Mouse (Mus musculus): ENCODE data around the gene Igfals. TPM values are rescaled to one million over a fixed set of nuclear protein-coding genes. Genes with fewer than 3 reads are reported as not detected.

The Igfals gene
- total RNA-seq, 4 experiments from 2014 or later = 0.17 to 0.25 TPM; not detected in 2

GRCm38 (mm10) chr17:24894061-24894994 is 28.5 kb downstream of the Igfals start:
- DNase-seq (ENCODE audit: low spot score in 2 of 2) = no peak

- DNase-seq (ENCODE audit: low spot score in 2 of 2) = peak in 1 of 2 experiments; percentile 75
Observed at GRCm38 (mm10) chr17:24894995-24895547, 29.3 kb downstream of the Igfals start, which contains the start of the genes Eme2 and Mrps34. Eme2 (minus strand) TSS chr17:24895087. Mrps34 (plus strand) TSS chr17:24895116.

- DNase-seq (ENCODE audit: low spot score in 2 of 2) = no peak
Observed at GRCm38 (mm10) chr17:24895571-24896240, 29.9 kb downstream of the Igfals start.

- DNase-seq (ENCODE audit: low spot score in 2 of 2) = peak; percentile 66 to 75
Observed at GRCm38 (mm10) chr17:24896241-24896992, 30.6 kb downstream of the Igfals start, which contains the start of gene Nme3. Nme3 (plus strand) TSS chr17:24896500.

GRCm38 (mm10) chr17:24896993-24897269 is 31.1 kb downstream of the Igfals start:
- DNase-seq (ENCODE audit: low spot score in 2 of 2) = no peak

GRCm38 (mm10) chr17:24897600-24897999 is 31.8 kb downstream of the Igfals start:
- no peak for DNase-seq (ENCODE audit: low spot score in 2 of 2)

- DNase-seq (ENCODE audit: low spot score in 2 of 2) = peak in 1 of 2 experiments; percentile 6
Observed at GRCm38 (mm10) chr17:24898041-24898854, 32.5 kb downstream of the Igfals start.

GRCm38 (mm10) chr17:24899153-24899552 is 33.4 kb downstream of the Igfals start:
- peak in 1 of 2 experiments; percentile 11 for DNase-seq (ENCODE audit: low spot score in 2 of 2)

GRCm38 (mm10) chr17:24900014-24900413 is 34.2 kb downstream of the Igfals start:
- DNase-seq (ENCODE audit: low spot score in 2 of 2) = peak in 1 of 2 experiments; percentile 12

- peak in 1 of 2 experiments; percentile 4 for DNase-seq (ENCODE audit: low spot score in 2 of 2)
Observed at GRCm38 (mm10) chr17:24902124-24902523, 36.3 kb downstream of the Igfals start.

GRCm38 (mm10) chr17:24902671-24903474 is 37.1 kb downstream of the Igfals start:
- peak in 1 of 2 experiments; percentile 13 for DNase-seq (ENCODE audit: low spot score in 2 of 2)

- no peak for DNase-seq (ENCODE audit: low spot score in 2 of 2)
Observed at GRCm38 (mm10) chr17:24903767-24904166, 38.0 kb downstream of the Igfals start.

GRCm38 (mm10) chr17:24907591-24907990 is 41.8 kb downstream of the Igfals start:
- DNase-seq (ENCODE audit: low spot score in 2 of 2) = no peak

- DNase-seq (ENCODE audit: low spot score in 2 of 2) = no peak
Observed at GRCm38 (mm10) chr17:24913984-24914383, 48.2 kb downstream of the Igfals start.

- no peak for DNase-seq (ENCODE audit: low spot score in 2 of 2)
Observed at GRCm38 (mm10) chr17:24923246-24923645, 57.4 kb downstream of the Igfals start.

- DNase-seq (ENCODE audit: low spot score in 2 of 2) = no peak
Observed at GRCm38 (mm10) chr17:24929506-24929905, 63.7 kb downstream of the Igfals start.

Data from left cerebral cortex, adult 8-10 months (tissue).